Mouse (Mus musculus) CH12.LX (cell line): Measurements from ENCODE around the gene Gdpd2. TPM values are rescaled to one million over a fixed set of nuclear protein-coding genes. Genes with fewer than 3 reads are reported as not detected.

ENCODE experiments used
- DNase-seq: peaks from one replicate; pipeline ENCODE4 v3.0.0-alpha.2; 2013; ENCODE audit errors: extremely low read depth
- H3K27ac ChIP-seq: 2 replicates; pipeline ENCODE4 v1.5.1; 2012; ENCODE audit warnings: low read depth, mild to moderate bottlenecking, control low read depth, moderate library complexity; ENCODE audit not compliant: insufficient read depth
- H3K27me3 ChIP-seq: replicated peaks from 2 replicates; pipeline ENCODE3; 2012; ENCODE audit warnings: inconsistent platforms
- H3K36me3 ChIP-seq, 2 experiments: replicated peaks in 1 of 2; 2 replicates each; pipeline versions ENCODE3 to v1.6.1; 2012; ENCODE audit warnings: inconsistent platforms in 1 of 2, low read length in 1 of 2, mild to moderate bottlenecking in 1 of 2, mixed read lengths in 1 of 2, moderate library complexity in 1 of 2; ENCODE audit not compliant: control insufficient read depth in 1 of 2, insufficient read depth in 1 of 2
- H3K4me1 ChIP-seq, 2 experiments: 2 replicates each; pipeline ENCODE4 v1.6.1; 2012; ENCODE audit warnings: inconsistent platforms in 1 of 2, moderate library complexity in 1 of 2; ENCODE audit not compliant: insufficient read depth in 2 of 2, control insufficient read depth in 1 of 2
- H3K4me2 ChIP-seq: 2 replicates; pipeline ENCODE4 v1.6.1; 2012; ENCODE audit warnings: low read depth, mild to moderate bottlenecking, control low read depth; ENCODE audit not compliant: poor library complexity, insufficient read depth, severe bottlenecking
- H3K4me3 ChIP-seq, 3 experiments: fragments of 150-350 bp in 1 of 3; sonication (generic) in 1 of 3; replicated peaks in 1 of 3; 2 replicates each; pipeline versions ENCODE3 to v1.5.1; 2011 to 2012; ENCODE audit warnings: low read depth in 2 of 3, low read length in 2 of 3, mild to moderate bottlenecking in 2 of 3, moderate library complexity in 2 of 3, control low read depth in 1 of 3, improper control_type of control experiment in 1 of 3, inconsistent platforms in 1 of 3, mixed read lengths in 1 of 3; ENCODE audit not compliant: poor library complexity in 1 of 3
- H3K79me2 ChIP-seq: replicated peaks from 2 replicates; pipeline ENCODE4 v1.6.1; 2012; ENCODE audit warnings: mild to moderate bottlenecking, moderate library complexity; ENCODE audit not compliant: control insufficient read depth, poor library complexity, insufficient read depth, severe bottlenecking; ENCODE audit errors: extremely low read depth
- H3K9ac ChIP-seq: 2 replicates; pipeline ENCODE4 v1.6.1; 2012; ENCODE audit warnings: low read depth, mild to moderate bottlenecking, control low read depth, moderate library complexity; ENCODE audit not compliant: insufficient read depth
- H3K9me3 ChIP-seq: replicated peaks from 2 replicates; pipeline ENCODE3; 2012; ENCODE audit warnings: low read length, inconsistent platforms, mixed read lengths
- CHD2 ChIP-seq: IDR thresholded peaks from 2 replicates; pipeline ENCODE4 v1.6.1; 2011; ENCODE audit warnings: low read length, improper control_type of control experiment
- EP300 ChIP-seq: IDR thresholded peaks from 2 replicates; pipeline ENCODE4 v1.6.1; 2011; ENCODE audit warnings: low read length, improper control_type of control experiment
- ETS1 ChIP-seq: conservative IDR thresholded peaks from 2 replicates; pipeline ENCODE4 v1.6.1; 2012; ENCODE audit warnings: low read depth, mild to moderate bottlenecking, inconsistent platforms, low read length, improper control_type of control experiment, moderate library complexity
- JUND ChIP-seq: conservative IDR thresholded peaks from 2 replicates; pipeline ENCODE4 v1.6.1; 2011; ENCODE audit warnings: low read depth, low read length, improper control_type of control experiment
- KAT2A ChIP-seq: IDR thresholded peaks from 2 replicates; pipeline ENCODE4 v1.6.1; 2012; ENCODE audit warnings: low read length, improper control_type of control experiment, inconsistent platforms; ENCODE audit not compliant: insufficient replicate concordance
- MAFK ChIP-seq: IDR thresholded peaks from 2 replicates; pipeline ENCODE4 v1.6.1; 2011; ENCODE audit warnings: low read length, improper control_type of control experiment; ENCODE audit not compliant: insufficient replicate concordance
- MYC ChIP-seq: IDR thresholded peaks from 2 replicates; pipeline ENCODE4 v1.6.1; 2011; ENCODE audit warnings: low read depth, mild to moderate bottlenecking, improper control_type of control experiment, low read length
- NELFE ChIP-seq: IDR thresholded peaks from 2 replicates; pipeline ENCODE4 v1.6.1; 2011; ENCODE audit warnings: low read depth, low read length, improper control_type of control experiment
- PAX5 ChIP-seq: IDR thresholded peaks from 2 replicates; pipeline ENCODE4 v1.6.1; 2012; ENCODE audit warnings: low read length, inconsistent platforms, mixed read lengths
- SMC3 ChIP-seq: IDR thresholded peaks from 2 replicates; pipeline ENCODE4 v1.6.1; 2011; ENCODE audit warnings: low read depth, low read length, improper control_type of control experiment
- TBP ChIP-seq: conservative IDR thresholded peaks from 2 replicates; pipeline ENCODE4 v1.6.1; 2011; ENCODE audit warnings: low read depth, low read length, improper control_type of control experiment
- TCF12 ChIP-seq: IDR thresholded peaks from 2 replicates; pipeline ENCODE4 v1.6.1; 2014; ENCODE audit warnings: low read depth, mild to moderate bottlenecking, inconsistent platforms, low read length, improper control_type of control experiment
- UBTF ChIP-seq: IDR thresholded peaks from 2 replicates; pipeline ENCODE4 v1.6.1; 2012; ENCODE audit warnings: low read depth, mild to moderate bottlenecking, inconsistent platforms, low read length, improper control_type of control experiment, moderate library complexity
- USF1 ChIP-seq: IDR thresholded peaks from 2 replicates; pipeline ENCODE4 v1.6.1; 2014; ENCODE audit warnings: low read depth, mild to moderate bottlenecking, inconsistent platforms, low read length, improper control_type of control experiment
- ZMIZ1 ChIP-seq: IDR thresholded peaks from 2 replicates; pipeline ENCODE4 v1.6.1; 2012; ENCODE audit warnings: low read depth, mild to moderate bottlenecking, inconsistent platforms, low read length, improper control_type of control experiment
- dilution Hi-C: fragments of 300-500 bp; cut with MboI; formaldehyde crosslinking; loops from 2 replicates; pipeline ENCODE4 v1.14.3; 2020; ENCODE audit warnings: low sequenced_read_pairs; ENCODE audit not compliant: extremely low pct_unique_long_range_greater_than_20kb, extremely low pct_ligation_motif_present
- in situ Hi-C: fragments of 300-500 bp; cut with MboI; formaldehyde crosslinking; loops from 3 replicates; pipeline ENCODE4 v1.14.3; 2019; ENCODE audit warnings: low sequenced_read_pairs, low pct_ligation_motif_present, low pct_unique_long_range_greater_than_20kb, mixed read lengths
- polyA plus RNA-seq: library from polyadenylated mRNA; unstranded; fragments of >175 nt; gene quantifications from 2 replicates; pipeline ENCODE4 v1.2.1, GENCODE M21; 2012; ENCODE audit warnings: low read depth; ENCODE audit not compliant: insufficient read length
- total RNA-seq, 2 experiments: library from RNA; depleted of rRNA; stranded (reverse); fragments of 300-350 nt in 1 of 2; fragments of >200 nt in 1 of 2; gene quantifications; 2 replicates each; pipeline ENCODE4 v1.2.3; 2012 to 2014

Gene Gdpd2
- total and polyA plus RNA-seq, 3 experiments, result 0.09 TPM; not detected in 2

- no peak overlapping the region for H3K4me2 ChIP-seq
- no peaks in the 10 kb centered on the region for H3K9me3 ChIP-seq
- H3K9ac ChIP-seq, result no peak overlapping the region
- no peaks in the 10 kb centered on the region for H3K27me3 ChIP-seq
- H3K36me3 ChIP-seq, result peaks cover 18 to 34% of the 10 kb centered on the region in 2 experiments
- H3K4me3 ChIP-seq, result no peak overlapping the region
- no peak for DNase-seq
- dilution Hi-C loops, result no loop called here
- H3K27ac ChIP-seq, result no peak overlapping the region
- H3K4me1 ChIP-seq, result peaks cover 0 to 8% of the 10 kb centered on the region in 2 experiments; a peak in 1 of 4 replicates
- no peak for TF ChIP-seq KAT2A
- TF ChIP-seq SMC3, result no peak
- TF ChIP-seq JUND, result no peak
- no peak for TF ChIP-seq TCF12
- TF ChIP-seq TBP, result no peak
- TF ChIP-seq MAFK, result no peak
- no peak for TF ChIP-seq UBTF
- TF ChIP-seq PAX5, result no peak
- TF ChIP-seq ETS1, result no peak
- TF ChIP-seq CHD2, result no peak
- no peak for TF ChIP-seq MYC
- TF ChIP-seq NELFE, result no peak
- TF ChIP-seq EP300, result no peak
- in situ Hi-C loops, result no loop called here
- H3K79me2 ChIP-seq, result no peaks in the 10 kb centered on the region
Measured at GRCm38 (mm10) chrX:100728947-100729346, 726 bp upstream of the Gdpd2 start.

GRCm38 (mm10) chrX:100730266-100730665 lies 593 bp downstream of the Gdpd2 start:
- Histone ChIP-seq H3K79me2 (no peaks in the 10 kb centered on the region), H3K9ac (no peak overlapping the region), H3K4me1 (peaks cover 0 to 8% of the 10 kb centered on the region in 2 experiments; a peak in 1 of 4 replicates), H3K4me3 (no peak overlapping the region), H3K36me3 (peaks cover 13 to 22% of the 10 kb centered on the region in 2 experiments), H3K4me2 (no peak overlapping the region), H3K27ac (no peak overlapping the region), H3K27me3 (no peaks in the 10 kb centered on the region), H3K9me3 (no peaks in the 10 kb centered on the region)
- in situ Hi-C loops, result no loop called here
- TF ChIP-seq ZMIZ1, result no peak
- no peak for TF ChIP-seq TCF12
- no peak for TF ChIP-seq USF1
- no peak for TF ChIP-seq KAT2A
- DNase-seq, result no peak
- dilution Hi-C loops, result no loop called here
